8 mouse cellular contexts compared by ENCODE assay signal in the genomic region with DNA sequence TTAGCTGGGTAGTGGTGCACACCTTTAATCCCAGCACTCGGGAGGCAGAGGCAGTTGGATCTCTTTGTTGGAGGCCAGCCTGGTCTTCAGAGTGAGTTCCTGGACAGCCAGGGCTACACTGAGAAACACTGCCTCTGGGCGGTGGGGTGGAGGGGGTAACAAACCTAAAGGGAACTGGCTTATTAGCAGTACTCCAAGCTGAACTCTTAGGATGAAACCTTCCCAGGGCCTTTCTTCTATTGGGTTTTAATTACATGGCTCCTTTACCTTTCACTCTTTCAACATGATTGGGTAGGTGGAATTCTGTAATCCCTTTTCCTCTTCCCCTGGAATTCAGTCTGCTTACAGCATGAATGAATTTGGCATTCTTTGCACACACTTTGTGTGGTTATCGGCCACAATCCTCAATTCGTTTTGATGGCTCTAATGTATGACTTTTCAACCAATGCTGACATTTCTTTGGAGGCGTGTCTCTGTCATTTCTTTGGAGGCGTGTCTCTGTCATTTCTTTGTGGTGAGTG. TPM values are rescaled to one million over a fixed set of nuclear protein-coding genes. Genes with fewer than 3 reads are reported as not detected.
DNase-seq lines count a peak whose midpoint lies in the region; ATAC-seq and TF ChIP-seq lines count a peak whose summit lies in the region.

No protein-coding gene starts in this region.

- DNase-seq in left cerebral cortex, adult 2 months (ENCODE audit: extremely low spot score in 1 of 2, low spot score in 2 of 2), result no peak
- no peak for DNase-seq in left cerebral cortex, postnatal 36 days (ENCODE audit: low spot score in 2 of 2)
- peak; percentile 76 for DNase-seq in forebrain, embryonic 10.5 days (ENCODE audit: extremely low spot score, low spot score)
- DNase-seq in limb, embryonic 10.5 days (ENCODE audit: low spot score), result no peak
- no peak for DNase-seq in thymus, adult 18-20 months
- DNase-seq in right cerebral cortex, postnatal 25 days, result no peak
- no peak for DNase-seq in thymus, postnatal 25 days

- TF ChIP-seq CTCF in left cerebral cortex, adult 2 months (IDR thresholded peaks at IDR 0.05), result no peak

- H3K36me3 ChIP-seq in forebrain, embryonic 10.5 days (replicated peaks), result 0 out of 2 replicates have a peak, but pooled peaks cover 2% of the 10 kb centered on the region
- no peaks in the 10 kb centered on the region for H3K36me3 ChIP-seq in limb, embryonic 10.5 days
- no peaks in the 10 kb centered on the region for H3K36me3 ChIP-seq in neural tube, embryonic 15.5 days

- peaks cover 63% of the 10 kb centered on the region for H3K4me1 ChIP-seq in forebrain, embryonic 10.5 days
- peaks cover 47% of the 10 kb centered on the region for H3K4me1 ChIP-seq in limb, embryonic 10.5 days
- H3K4me1 ChIP-seq in neural tube, embryonic 15.5 days, result peaks cover 47% of the 10 kb centered on the region

- intact Hi-C loops in left cerebral cortex, adult 2 months (cut with DNase I), result loop anchor here (10.0 kb wide), 3 partner anchors 89 to 359 kb away; a partner anchor contains a TSS
- intact Hi-C loops in left cerebral cortex, postnatal 36 days (cut with DNase I), result loop anchor here (10.0 kb wide), 1 partner anchor 79 kb away; no protein-coding TSS in a partner anchor

- no peaks in the 10 kb centered on the region for H3K27me3 ChIP-seq in forebrain, embryonic 10.5 days (ENCODE audit: poor library complexity, severe bottlenecking)
- H3K27me3 ChIP-seq in limb, embryonic 10.5 days (ENCODE audit: low read depth, poor library complexity, severe bottlenecking), result no peaks in the 10 kb centered on the region
- H3K27me3 ChIP-seq in neural tube, embryonic 15.5 days (replicated peaks), result no peaks in the 10 kb centered on the region

- WGBS in forebrain, embryonic 10.5 days, result 16% methylated on average over 6 of the region's 6 CpGs
- 69% methylated on average over 6 of the region's 6 CpGs for WGBS in limb, embryonic 10.5 days
- WGBS in neural tube, embryonic 15.5 days, result 10% methylated on average over 6 of the region's 6 CpGs

- no peaks in the 10 kb centered on the region for H3K9me3 ChIP-seq in forebrain, embryonic 10.5 days
- no peaks in the 10 kb centered on the region for H3K9me3 ChIP-seq in limb, embryonic 10.5 days (replicated peaks)
- H3K9me3 ChIP-seq in neural tube, embryonic 15.5 days (replicated peaks), result no peaks in the 10 kb centered on the region

- H3K27ac ChIP-seq in left cerebral cortex, adult 2 months, result peak overlapping the region; percentile 50; the same call in 1 of the 2 replicates
- H3K27ac ChIP-seq in forebrain, embryonic 10.5 days, result peak overlapping the region; percentile 100
- peak overlapping the region; percentile 100 for H3K27ac ChIP-seq in limb, embryonic 10.5 days
- H3K27ac ChIP-seq in neural tube, embryonic 15.5 days (replicated peaks), result peak overlapping the region; percentile 100

- no peak overlapping the region for H3K9ac ChIP-seq in neural tube, embryonic 15.5 days (replicated peaks)

- no peak for ATAC-seq in neural tube, embryonic 15.5 days (ENCODE audit: low FRiP score)

- H3K4me2 ChIP-seq in neural tube, embryonic 15.5 days, result peak overlapping the region; percentile 67

- H3K4me3 ChIP-seq in left cerebral cortex, adult 2 months, result no peak overlapping the region
- peak overlapping the region; percentile 97 for H3K4me3 ChIP-seq in forebrain, embryonic 10.5 days
- H3K4me3 ChIP-seq in limb, embryonic 10.5 days, result peak overlapping the region; percentile 97; the same call in 1 of the 2 replicates
- 0 out of 2 replicates have a peak overlapping the region, but pooled peaks have one; percentile 5 for H3K4me3 ChIP-seq in neural tube, embryonic 15.5 days (replicated peaks)

RNA-seq across cellular contexts. Expression of a gene that starts 1.4 kb away (rescaled TPM):
- total RNA-seq in left cerebral cortex, adult 2 months (2021), result 1 to 10 TPM; 2.7 to 3.3 TPM
- 1 to 10 TPM; 1.7 TPM for total RNA-seq in left cerebral cortex, postnatal 36 days (2021)
- polyA plus RNA-seq in forebrain, embryonic 10.5 days (2016; fragmentation: Nextera tagmentation; extraction: Ambion mirVana), result 0.76 and 0.93 TPM in 2 replicates
- 0.94 and 1.1 TPM in 2 replicates for polyA plus RNA-seq in limb, embryonic 10.5 days (2016; fragmentation: Nextera tagmentation; extraction: Ambion mirVana)
- polyA plus RNA-seq in neural tube, embryonic 15.5 days (2015; fragmentation: Nextera tagmentation; extraction: Ambion mirVana), result 0.81 and 1.00 TPM in 2 replicates

RNA-seq across cellular contexts. Expression of a gene that starts 1.5 kb away (rescaled TPM):
- total RNA-seq in left cerebral cortex, adult 2 months (2021), result 10 to 100 TPM; 51.7 to 56.9 TPM
- 10 to 100 TPM; 36.1 to 65.0 TPM for total RNA-seq in left cerebral cortex, postnatal 36 days (2021)
- polyA plus RNA-seq in forebrain, embryonic 10.5 days (2016; fragmentation: Nextera tagmentation; extraction: Ambion mirVana), result 218 and 221 TPM in 2 replicates
- 162 and 170 TPM in 2 replicates for polyA plus RNA-seq in limb, embryonic 10.5 days (2016; fragmentation: Nextera tagmentation; extraction: Ambion mirVana)
- 116 and 117 TPM in 2 replicates for polyA plus RNA-seq in neural tube, embryonic 15.5 days (2015; fragmentation: Nextera tagmentation; extraction: Ambion mirVana)

RNA-seq across cellular contexts. Expression of a gene that starts 34.4 kb away (rescaled TPM):
- under 1 TPM; 0.23 to 0.66 TPM for total RNA-seq in left cerebral cortex, adult 2 months (2021)
- under 1 TPM; 0.35 to 0.41 TPM for total RNA-seq in left cerebral cortex, postnatal 36 days (2021)
- polyA plus RNA-seq in forebrain, embryonic 10.5 days (2016; fragmentation: Nextera tagmentation; extraction: Ambion mirVana), result 1.5 and 1.8 TPM in 2 replicates
- 1.9 and 2.4 TPM in 2 replicates for polyA plus RNA-seq in limb, embryonic 10.5 days (2016; fragmentation: Nextera tagmentation; extraction: Ambion mirVana)
- 0.73 and 1.0 TPM in 2 replicates for polyA plus RNA-seq in neural tube, embryonic 15.5 days (2015; fragmentation: Nextera tagmentation; extraction: Ambion mirVana)

RNA-seq across cellular contexts. Expression of a gene that starts 45.5 kb away (rescaled TPM):
- total RNA-seq in left cerebral cortex, adult 2 months (2021), result 10 to 100 TPM; 91.8 to 97.3 TPM
- total RNA-seq in left cerebral cortex, postnatal 36 days (2021), result 100 to 1,000 TPM in 1 of 2 experiments, 10 to 100 TPM in 1; 79.6 to 103 TPM
- 26.5 and 28.7 TPM in 2 replicates for polyA plus RNA-seq in forebrain, embryonic 10.5 days (2016; fragmentation: Nextera tagmentation; extraction: Ambion mirVana)
- 20.5 and 23.9 TPM in 2 replicates for polyA plus RNA-seq in limb, embryonic 10.5 days (2016; fragmentation: Nextera tagmentation; extraction: Ambion mirVana)
- polyA plus RNA-seq in neural tube, embryonic 15.5 days (2015; fragmentation: Nextera tagmentation; extraction: Ambion mirVana), result 59.5 and 61.5 TPM in 2 replicates

Comparison
In these comparisons a context has a peak if more than half of its experiments do, and no peak if none do; other contexts are left out.
1. H3K27ac ChIP-seq: peak in every context shown above with its lines; median percentile 100 in forebrain, embryonic 10.5 days; 100 in limb, embryonic 10.5 days; 100 in neural tube, embryonic 15.5 days; 50 in left cerebral cortex, adult 2 months.